Mouse (Mus musculus): Measurements from ENCODE around the gene Gjc1. TPM values are rescaled to one million over a fixed set of nuclear protein-coding genes. Genes with fewer than 3 reads are reported as not detected.

Gene Gjc1
- polyA plus RNA-seq, 1 experiment from 2014 or later: 64.8 TPM

GRCm38 (mm10) chr11:102838616-102839150, 19.2 kb upstream of the Gjc1 start:
- H3K9ac ChIP-seq (replicated peaks; ENCODE audit: low read depth, low read length): no peak overlapping the region
- peaks cover 52% of the 10 kb centered on the region for H3K36me3 ChIP-seq (ENCODE audit: control insufficient read depth, insufficient read depth, low read length)
- no peaks in the 10 kb centered on the region for H3K4me1 ChIP-seq (ENCODE audit: control insufficient read depth, insufficient read depth, low read length)
- no peak overlapping the region for H3K27ac ChIP-seq (ENCODE audit: low read length)
- H3K4me2 ChIP-seq (replicated peaks; ENCODE audit: low read depth, low read length): no peak overlapping the region
- no peaks in the 10 kb centered on the region for H3K9me3 ChIP-seq (ENCODE audit: control insufficient read depth, low read depth, low read length)
- no peak overlapping the region for H3K4me3 ChIP-seq (ENCODE audit: low read depth, low read length)
- WGBS: 85% methylated on average over 9 of the region's 9 CpGs
- H3K27me3 ChIP-seq (ENCODE audit: control insufficient read depth, insufficient read depth, low read length): no peaks in the 10 kb centered on the region
- no peak for ATAC-seq (ENCODE audit: insufficient number of reproducible peaks, insufficient read depth, low FRiP score, low read depth)

DNA sequence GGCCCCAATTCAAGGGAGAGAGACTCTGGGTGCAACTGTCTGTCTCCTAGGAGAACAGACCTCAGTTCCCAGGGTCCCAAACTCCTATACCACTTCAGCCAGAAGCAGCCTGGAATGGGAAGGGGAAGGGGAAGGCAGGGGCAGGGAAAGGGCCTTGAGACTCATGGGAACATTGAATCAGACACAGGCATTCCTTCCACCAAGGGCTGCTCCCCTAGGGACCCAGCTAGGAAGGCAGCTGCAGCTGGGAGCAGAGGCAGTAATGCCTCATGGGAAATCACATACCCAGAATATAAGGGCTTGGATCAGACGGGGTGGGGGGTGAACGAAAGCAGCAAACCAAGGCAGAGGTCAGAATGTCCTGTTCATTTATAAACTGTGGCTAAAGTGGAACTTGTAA, 18.6 kb upstream of the Gjc1 start:
- peaks cover 46% of the 10 kb centered on the region for H3K36me3 ChIP-seq (ENCODE audit: control insufficient read depth, insufficient read depth, low read length)

GRCm38 (mm10) chr11:102837385-102837784, 17.9 kb upstream of the Gjc1 start:
- H3K27ac ChIP-seq (ENCODE audit: low read length): no peak overlapping the region
- H3K9me3 ChIP-seq (ENCODE audit: control insufficient read depth, low read depth, low read length): no peaks in the 10 kb centered on the region
- 96% methylated on average over 1 of the region's 1 CpGs for WGBS
- H3K4me3 ChIP-seq (ENCODE audit: low read depth, low read length): no peak overlapping the region
- H3K4me2 ChIP-seq (replicated peaks; ENCODE audit: low read depth, low read length): no peak overlapping the region
- H3K9ac ChIP-seq (replicated peaks; ENCODE audit: low read depth, low read length): no peak overlapping the region
- no peaks in the 10 kb centered on the region for H3K4me1 ChIP-seq (ENCODE audit: control insufficient read depth, insufficient read depth, low read length)
- ATAC-seq (ENCODE audit: insufficient number of reproducible peaks, insufficient read depth, low FRiP score, low read depth): no peak
- H3K27me3 ChIP-seq (ENCODE audit: control insufficient read depth, insufficient read depth, low read length): no peaks in the 10 kb centered on the region
- H3K36me3 ChIP-seq (ENCODE audit: control insufficient read depth, insufficient read depth, low read length): peaks cover 39% of the 10 kb centered on the region

More for the DNA sequence above, 18.6 kb upstream of the Gjc1 start:
- Histone ChIP-seq H3K9me3 (ENCODE audit: control insufficient read depth, low read depth, low read length) (no peaks in the 10 kb centered on the region), H3K4me3 (ENCODE audit: low read depth, low read length) (no peak overlapping the region), H3K9ac (replicated peaks; ENCODE audit: low read depth, low read length) (no peak overlapping the region), H3K27me3 (ENCODE audit: control insufficient read depth, insufficient read depth, low read length) (no peaks in the 10 kb centered on the region), H3K4me1 (ENCODE audit: control insufficient read depth, insufficient read depth, low read length) (no peaks in the 10 kb centered on the region), H3K27ac (ENCODE audit: low read length) (no peak overlapping the region), H3K4me2 (replicated peaks; ENCODE audit: low read depth, low read length) (no peak overlapping the region)
- WGBS: 95% methylated on average over 2 of the region's 2 CpGs
- ATAC-seq (ENCODE audit: insufficient number of reproducible peaks, insufficient read depth, low FRiP score, low read depth): no peak

DNA sequence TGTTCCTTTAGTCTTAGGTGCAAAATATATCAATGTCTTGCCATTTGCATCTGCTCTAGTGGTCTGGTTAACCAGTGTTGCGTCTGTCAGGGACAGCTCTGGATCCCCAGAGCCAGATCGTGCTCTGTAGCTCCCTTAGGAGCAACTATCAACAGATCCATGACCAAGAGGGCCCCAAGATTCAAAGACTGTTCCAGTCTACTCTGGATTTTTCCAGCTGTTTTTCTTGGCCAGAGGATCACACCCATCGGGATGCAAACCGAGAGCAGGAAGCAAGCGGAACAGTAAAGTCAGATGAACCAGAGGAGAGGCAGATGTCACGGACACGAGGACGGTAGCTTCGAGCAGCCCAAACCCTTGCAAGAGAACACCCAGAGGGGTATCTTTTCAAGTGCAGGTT, 16.6 kb upstream of the Gjc1 start:
- Histone ChIP-seq H3K27me3 (ENCODE audit: control insufficient read depth, insufficient read depth, low read length) (no peaks in the 10 kb centered on the region), H3K4me1 (ENCODE audit: control insufficient read depth, insufficient read depth, low read length) (no peaks in the 10 kb centered on the region), H3K36me3 (ENCODE audit: control insufficient read depth, insufficient read depth, low read length) (peaks cover 28% of the 10 kb centered on the region), H3K9me3 (ENCODE audit: control insufficient read depth, low read depth, low read length) (no peaks in the 10 kb centered on the region), H3K4me2 (replicated peaks; ENCODE audit: low read depth, low read length) (no peak overlapping the region), H3K9ac (replicated peaks; ENCODE audit: low read depth, low read length) (no peak overlapping the region), H3K4me3 (ENCODE audit: low read depth, low read length) (no peak overlapping the region), H3K27ac (ENCODE audit: low read length) (no peak overlapping the region)
- 88% methylated on average over 9 of the region's 9 CpGs for WGBS
- no peak for ATAC-seq (ENCODE audit: insufficient number of reproducible peaks, insufficient read depth, low FRiP score, low read depth)

- ATAC-seq (ENCODE audit: insufficient number of reproducible peaks, insufficient read depth, low FRiP score, low read depth): no peak
- H3K36me3 ChIP-seq (ENCODE audit: control insufficient read depth, insufficient read depth, low read length): peaks cover 24% of the 10 kb centered on the region
- no peak within 1 kb of the TSS for H3K4me3 ChIP-seq (ENCODE audit: low read depth, low read length)
- no peaks in the 10 kb centered on the region for H3K4me1 ChIP-seq (ENCODE audit: control insufficient read depth, insufficient read depth, low read length)
- H3K4me2 ChIP-seq (replicated peaks; ENCODE audit: low read depth, low read length): no peak within 1 kb of the TSS
- H3K27ac ChIP-seq (ENCODE audit: low read length): no peak within 1 kb of the TSS
- 67% methylated on average over 4 of the region's 4 CpGs for WGBS
- no peaks in the 10 kb centered on the region for H3K27me3 ChIP-seq (ENCODE audit: control insufficient read depth, insufficient read depth, low read length)
- no peaks in the 10 kb centered on the region for H3K9me3 ChIP-seq (ENCODE audit: control insufficient read depth, low read depth, low read length)
- no peak within 1 kb of the TSS for H3K9ac ChIP-seq (replicated peaks; ENCODE audit: low read depth, low read length)
Measured at GRCm38 (mm10) chr11:102835549-102835948, 16.0 kb upstream of the Gjc1 start, which contains the start of gene Higd1b. TSS of gene Higd1b (plus strand) at chr11:102835849.

DNA sequence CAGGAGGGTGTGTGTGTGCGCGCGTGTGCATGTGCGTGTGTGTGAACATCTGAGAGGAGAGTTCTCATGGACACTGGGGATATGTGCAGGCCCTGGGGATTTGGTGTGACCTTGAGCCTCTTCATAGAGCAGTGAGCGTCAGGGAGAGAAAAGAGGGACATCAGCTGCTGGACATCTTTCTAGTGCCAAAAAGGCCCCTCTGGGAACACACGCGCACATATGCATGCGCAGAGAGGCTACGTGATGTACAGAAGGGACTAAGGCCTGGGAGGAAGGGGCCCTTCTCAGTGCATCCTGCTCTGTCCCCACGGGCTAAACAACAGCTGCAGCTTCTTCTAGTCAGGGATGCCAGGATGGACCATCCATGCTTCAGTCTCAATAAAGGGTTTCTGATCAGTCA, 14.7 kb upstream of the Gjc1 start:
- ATAC-seq (ENCODE audit: insufficient number of reproducible peaks, insufficient read depth, low FRiP score, low read depth): no peak
- H3K4me2 ChIP-seq (replicated peaks; ENCODE audit: low read depth, low read length): no peak overlapping the region
- H3K9ac ChIP-seq (replicated peaks; ENCODE audit: low read depth, low read length): no peak overlapping the region
- H3K36me3 ChIP-seq (ENCODE audit: control insufficient read depth, insufficient read depth, low read length): peaks cover 14% of the 10 kb centered on the region
- H3K27me3 ChIP-seq (ENCODE audit: control insufficient read depth, insufficient read depth, low read length): no peaks in the 10 kb centered on the region
- H3K4me1 ChIP-seq (ENCODE audit: control insufficient read depth, insufficient read depth, low read length): no peaks in the 10 kb centered on the region
- no peaks in the 10 kb centered on the region for H3K9me3 ChIP-seq (ENCODE audit: control insufficient read depth, low read depth, low read length)
- H3K4me3 ChIP-seq (ENCODE audit: low read depth, low read length): no peak overlapping the region
- WGBS: 86% methylated on average over 10 of the region's 10 CpGs
- no peak overlapping the region for H3K27ac ChIP-seq (ENCODE audit: low read length)

DNA sequence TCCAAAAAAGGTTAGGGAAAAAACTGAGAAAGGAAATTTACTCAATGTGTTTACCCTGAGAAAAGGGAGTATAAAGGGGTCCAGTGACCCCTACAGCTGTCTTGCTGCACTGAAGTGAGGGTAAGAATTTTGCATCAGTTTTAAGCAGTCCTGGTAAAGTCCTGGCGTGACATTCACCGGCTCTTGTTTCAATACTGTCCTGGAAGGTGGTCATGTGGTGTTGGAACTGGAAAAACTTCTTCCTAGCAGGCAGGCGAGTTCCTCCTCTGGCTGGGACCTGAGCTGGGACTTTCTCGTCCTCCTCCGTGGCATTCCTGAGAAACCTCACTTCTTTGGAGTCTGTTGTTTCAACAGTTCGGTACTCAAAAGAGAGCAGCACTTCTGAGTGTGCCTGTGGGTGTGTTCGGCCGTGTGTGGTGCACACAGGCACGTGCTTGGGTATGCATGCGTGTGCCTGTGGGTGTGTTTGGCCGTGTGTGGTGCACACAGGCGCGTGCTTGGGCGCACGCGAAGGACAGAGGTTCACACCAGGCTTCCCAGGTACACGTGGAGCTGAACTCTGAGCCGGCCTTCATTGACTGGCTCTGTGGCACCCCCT, 13.3 kb upstream of the Gjc1 start:
- H3K9me3 ChIP-seq (ENCODE audit: control insufficient read depth, low read depth, low read length): no peaks in the 10 kb centered on the region
- H3K4me3 ChIP-seq (ENCODE audit: low read depth, low read length): no peak overlapping the region
- H3K9ac ChIP-seq (replicated peaks; ENCODE audit: low read depth, low read length): no peak overlapping the region
- H3K4me1 ChIP-seq (ENCODE audit: control insufficient read depth, insufficient read depth, low read length): no peaks in the 10 kb centered on the region
- peaks cover 9% of the 10 kb centered on the region for H3K36me3 ChIP-seq (ENCODE audit: control insufficient read depth, insufficient read depth, low read length)
- no peak for ATAC-seq (ENCODE audit: insufficient number of reproducible peaks, insufficient read depth, low FRiP score, low read depth)
- H3K27me3 ChIP-seq (ENCODE audit: control insufficient read depth, insufficient read depth, low read length): no peaks in the 10 kb centered on the region
- no peak overlapping the region for H3K4me2 ChIP-seq (replicated peaks; ENCODE audit: low read depth, low read length)
- H3K27ac ChIP-seq (ENCODE audit: low read length): no peak overlapping the region
- 55% methylated on average over 18 of the region's 18 CpGs for WGBS

- Histone ChIP-seq H3K9ac (replicated peaks; ENCODE audit: low read depth, low read length) (no peak overlapping the region), H3K4me2 (replicated peaks; ENCODE audit: low read depth, low read length) (no peak overlapping the region), H3K9me3 (ENCODE audit: control insufficient read depth, low read depth, low read length) (no peaks in the 10 kb centered on the region), H3K27ac (ENCODE audit: low read length) (no peak overlapping the region), H3K4me3 (ENCODE audit: low read depth, low read length) (no peak overlapping the region), H3K4me1 (ENCODE audit: control insufficient read depth, insufficient read depth, low read length) (no peaks in the 10 kb centered on the region), H3K36me3 (ENCODE audit: control insufficient read depth, insufficient read depth, low read length) (no peaks in the 10 kb centered on the region), H3K27me3 (ENCODE audit: control insufficient read depth, insufficient read depth, low read length) (no peaks in the 10 kb centered on the region)
- WGBS: 69% methylated on average over 4 of the region's 4 CpGs
- ATAC-seq (ENCODE audit: insufficient number of reproducible peaks, insufficient read depth, low FRiP score, low read depth): no peak
Measured at GRCm38 (mm10) chr11:102830276-102830675, 10.8 kb upstream of the Gjc1 start.

- Histone ChIP-seq H3K4me2 (replicated peaks; ENCODE audit: low read depth, low read length) (no peak overlapping the region), H3K36me3 (ENCODE audit: control insufficient read depth, insufficient read depth, low read length) (no peaks in the 10 kb centered on the region), H3K27me3 (ENCODE audit: control insufficient read depth, insufficient read depth, low read length) (no peaks in the 10 kb centered on the region), H3K4me1 (ENCODE audit: control insufficient read depth, insufficient read depth, low read length) (no peaks in the 10 kb centered on the region), H3K9me3 (ENCODE audit: control insufficient read depth, low read depth, low read length) (no peaks in the 10 kb centered on the region), H3K4me3 (ENCODE audit: low read depth, low read length) (no peak overlapping the region), H3K9ac (replicated peaks; ENCODE audit: low read depth, low read length) (no peak overlapping the region), H3K27ac (ENCODE audit: low read length) (no peak overlapping the region)
- WGBS: 56% methylated on average over 4 of the region's 4 CpGs
- ATAC-seq (ENCODE audit: insufficient number of reproducible peaks, insufficient read depth, low FRiP score, low read depth): no peak
Measured at GRCm38 (mm10) chr11:102827097-102827496, 7.6 kb upstream of the Gjc1 start.
